Comparison of ENCODE assay signal across 8 mouse cellular contexts in genomic region chr11:54867049-54867385, GRCm38 (mm10). TPM values are rescaled to one million over a fixed set of nuclear protein-coding genes. Genes with fewer than 3 reads are reported as not detected.
DNase-seq lines count a peak whose midpoint lies in the region; ATAC-seq and TF ChIP-seq lines count a peak whose summit lies in the region.

No protein-coding gene starts in this region.

- TF ChIP-seq CTCF in CH12.LX (conservative IDR thresholded peaks at IDR 0.05 in 1 of 2, IDR thresholded peaks at IDR 0.05 in 1 of 2; ENCODE audit: low read depth in 2 of 2, low read length in 2 of 2): no peak

- peak; percentile 59 for ATAC-seq in erythroblast, adult 5-6 weeks (replicated peaks; ENCODE audit: low FRiP score, poor library complexity, severe bottlenecking)
- peak; percentile 50 for ATAC-seq in kidney, embryonic 16.5 days (ENCODE audit: low FRiP score, low TSS enrichment)
- ATAC-seq in megakaryocyte progenitor cell, adult 5-6 weeks (replicated peaks; ENCODE audit: poor library complexity): peak; percentile 50

- TF ChIP-seq EP300 in CH12.LX (IDR thresholded peaks at IDR 0.05; ENCODE audit: low read length): no peak

- intact Hi-C loops in left cerebral cortex, postnatal 36 days (cut with DNase I): loop anchor here (10.0 kb wide), 1 partner anchor 562 kb away; the partner anchor contains the start of gene Acsl6

- no peak for TF ChIP-seq RAD21 in CH12.LX (IDR thresholded peaks at IDR 0.05; ENCODE audit: low read depth, low read length)

- peak overlapping the region; percentile 99 for H3K9ac ChIP-seq in CH12.LX (ENCODE audit: insufficient read depth, low read depth)
- H3K9ac ChIP-seq in kidney, embryonic 16.5 days (replicated peaks; ENCODE audit: low read length): peak overlapping the region; percentile 98

- peaks cover 33% of the 10 kb centered on the region for H3K79me2 ChIP-seq in CH12.LX (replicated peaks; ENCODE audit: control insufficient read depth, extremely low read depth, insufficient read depth, poor library complexity, severe bottlenecking)

- in situ Hi-C loops in CH12.LX (cut with MboI; ENCODE audit: low pct_ligation_motif_present, low pct_unique_long_range_greater_than_20kb, low sequenced_read_pairs): loop anchor here (10.0 kb wide), 2 partner anchors 342 to 552 kb away; partner anchors contain the start of gene Rapgef6

- dilution Hi-C loops in CH12.LX (cut with MboI; ENCODE audit: extremely low pct_ligation_motif_present, extremely low pct_unique_long_range_greater_than_20kb, low sequenced_read_pairs): no loop called here

- peak overlapping the region; percentile 70 to 97 (median 91) for H3K4me3 ChIP-seq in CH12.LX (replicated peaks in 1 of 3; ENCODE audit: low read depth in 2 of 3, low read length in 2 of 3, poor library complexity in 1 of 3)
- H3K4me3 ChIP-seq in kidney, embryonic 16.5 days (ENCODE audit: low read length): peak overlapping the region; percentile 91

- peak overlapping the region; percentile 81; the same call in 1 of the 2 replicates for H3K27ac ChIP-seq in CH12.LX (ENCODE audit: insufficient read depth, low read depth)
- H3K27ac ChIP-seq in kidney, embryonic 16.5 days (ENCODE audit: low read length): peak overlapping the region; percentile 91

- under 1% methylated on average over 5 of the region's 5 CpGs for WGBS in kidney, embryonic 16.5 days

- H3K36me3 ChIP-seq in CH12.LX (replicated peaks in 1 of 2; ENCODE audit: control insufficient read depth in 1 of 2, insufficient read depth in 1 of 2, low read length in 1 of 2): peaks cover 24 to 40% of the 10 kb centered on the region in 2 experiments
- H3K36me3 ChIP-seq in kidney, embryonic 16.5 days (ENCODE audit: insufficient read depth, low read length): peaks cover 20% of the 10 kb centered on the region

- no peak for TF ChIP-seq POLR2A in CH12.LX (IDR thresholded peaks at IDR 0.05; ENCODE audit: low read depth, low read length)

- peak; percentile 21 to 31 for DNase-seq in frontal cortex, postnatal 36 days (ENCODE audit: low spot score in 2 of 2)
- DNase-seq in frontal cortex, postnatal 10 days (ENCODE audit: low spot score in 2 of 2): no peak
- DNase-seq in CH12.LX (ENCODE audit: extremely low read depth): peak; percentile 69
- no peak for DNase-seq in gastrocnemius, postnatal 4 days (ENCODE audit: low spot score in 2 of 2)
- DNase-seq in left cerebral cortex, postnatal 36 days (ENCODE audit: low spot score in 2 of 2): no peak

- H3K27me3 ChIP-seq in CH12.LX (replicated peaks): no peaks in the 10 kb centered on the region
- H3K27me3 ChIP-seq in kidney, embryonic 16.5 days (ENCODE audit: insufficient read depth, low read length): no peaks in the 10 kb centered on the region

- H3K4me1 ChIP-seq in CH12.LX (ENCODE audit: control insufficient read depth in 1 of 2, insufficient read depth in 2 of 2): peaks cover 7 to 42% of the 10 kb centered on the region in 2 experiments
- peaks cover 23% of the 10 kb centered on the region for H3K4me1 ChIP-seq in kidney, embryonic 16.5 days (ENCODE audit: insufficient read depth, low read length)

- peak overlapping the region; percentile 42; the same call in 1 of the 2 replicates for H3K4me2 ChIP-seq in CH12.LX (ENCODE audit: insufficient read depth, low read depth, poor library complexity, severe bottlenecking)
- peak overlapping the region; percentile 59 for H3K4me2 ChIP-seq in kidney, embryonic 16.5 days (replicated peaks; ENCODE audit: low read depth, low read length)

- H3K9me3 ChIP-seq in CH12.LX (replicated peaks; ENCODE audit: low read length): no peaks in the 10 kb centered on the region
- H3K9me3 ChIP-seq in kidney, embryonic 16.5 days (ENCODE audit: low read length): no peaks in the 10 kb centered on the region

TF ChIP-seq in CH12.LX, 34 proteins besides CTCF, POLR2A, EP300 and RAD21:
- TF ChIP-seq BHLHE40 (IDR thresholded peaks at IDR 0.05; ENCODE audit: low read depth, low read length): no peak
- TF ChIP-seq HCFC1 (IDR thresholded peaks at IDR 0.05; ENCODE audit: low read depth, low read length): 0 out of 2 replicates have a peak, but pooled peaks have one; percentile 15
- TF ChIP-seq TCF12 (IDR thresholded peaks at IDR 0.05; ENCODE audit: low read depth, low read length): no peak
- TF ChIP-seq MAZ (IDR thresholded peaks at IDR 0.05; ENCODE audit: low read depth, low read length): 0 out of 2 replicates have a peak, but pooled peaks have one; percentile 29

RNA-seq across cellular contexts. Expression of gene Hint1, which starts 0.8 kb away (rescaled TPM):
- total RNA-seq in CH12.LX (2012; rRNA removed) (1,034 and 1,097 TPM in 2 replicates), CH12.LX (2014; rRNA removed) (1,162 and 1,228 TPM in 2 replicates)
- polyA plus RNA-seq in CH12.LX (2012; ENCODE audit: insufficient read length, low read depth): 854 and 997 TPM in 2 replicates
- total RNA-seq in erythroblast, adult 5-6 weeks (2015; ENCODE audit: low replicate concordance): 97.0 and 122 TPM in 2 replicates
- 67.1 and 108 TPM in 2 replicates for total RNA-seq in erythroblast, adult 5-6 weeks (2017; ENCODE audit: low replicate concordance)
- 540 and 595 TPM in 2 replicates for polyA plus RNA-seq in kidney, embryonic 16.5 days (2015; fragmentation: Nextera tagmentation; extraction: Ambion mirVana)
- 458 and 490 TPM in 2 replicates for total RNA-seq in megakaryocyte progenitor cell, adult 5-6 weeks (2015)
- total RNA-seq in megakaryocyte progenitor cell, adult 5-6 weeks (2017): 506 and 582 TPM in 2 replicates
- 100 to 1,000 TPM; 291 TPM for total RNA-seq in gastrocnemius, postnatal 4 days (2021)
- total RNA-seq in left cerebral cortex, postnatal 36 days (2021): 100 to 1,000 TPM; 231 to 246 TPM

RNA-seq across cellular contexts. Expression of gene Lyrm7, which starts 6.3 kb away (rescaled TPM):
- 18.2 and 23.1 TPM in 2 replicates for total RNA-seq in CH12.LX (2012; rRNA removed)
- 15.5 and 18.6 TPM in 2 replicates for total RNA-seq in CH12.LX (2014; rRNA removed)
- polyA plus RNA-seq in CH12.LX (2012; ENCODE audit: insufficient read length, low read depth): 55.8 and 64.4 TPM in 2 replicates
- total RNA-seq in erythroblast, adult 5-6 weeks (2015; ENCODE audit: low replicate concordance): 1.9 and 5.0 TPM in 2 replicates
- total RNA-seq in erythroblast, adult 5-6 weeks (2017; ENCODE audit: low replicate concordance): 1.3 and 5.7 TPM in 2 replicates
- 6.3 and 9.2 TPM in 2 replicates for polyA plus RNA-seq in kidney, embryonic 16.5 days (2015; fragmentation: Nextera tagmentation; extraction: Ambion mirVana)
- 2.9 and 5.3 TPM in 2 replicates for total RNA-seq in megakaryocyte progenitor cell, adult 5-6 weeks (2015)
- total RNA-seq in megakaryocyte progenitor cell, adult 5-6 weeks (2017): 2.0 and 4.1 TPM in 2 replicates
- 10 to 100 TPM; 12.2 to 18.9 TPM for total RNA-seq in gastrocnemius, postnatal 4 days (2021)
- 10 to 100 TPM; 29.0 to 32.0 TPM for total RNA-seq in left cerebral cortex, postnatal 36 days (2021)

RNA-seq across cellular contexts. Expression of gene Gpx3, which starts 35.2 kb away (rescaled TPM):
- total RNA-seq in CH12.LX (2012; rRNA removed) (0.25 TPM in 1 of 2 replicates, not detected in the other), CH12.LX (2014; rRNA removed) (not detected in 2 replicates)
- polyA plus RNA-seq in CH12.LX (2012; ENCODE audit: insufficient read length, low read depth): 0.63 and 0.90 TPM in 2 replicates
- 20.9 and 32.1 TPM in 2 replicates for total RNA-seq in erythroblast, adult 5-6 weeks (2015; ENCODE audit: low replicate concordance)
- 0.84 and 1.8 TPM in 2 replicates for total RNA-seq in erythroblast, adult 5-6 weeks (2017; ENCODE audit: low replicate concordance)
- polyA plus RNA-seq in kidney, embryonic 16.5 days (2015; fragmentation: Nextera tagmentation; extraction: Ambion mirVana): 262 and 297 TPM in 2 replicates
- total RNA-seq in megakaryocyte progenitor cell, adult 5-6 weeks (2015): 29.9 and 42.3 TPM in 2 replicates
- total RNA-seq in megakaryocyte progenitor cell, adult 5-6 weeks (2017): 3.2 TPM in 2 replicates
- 10 to 100 TPM; 26.2 to 33.7 TPM for total RNA-seq in gastrocnemius, postnatal 4 days (2021)
- total RNA-seq in left cerebral cortex, postnatal 36 days (2021): 1 to 10 TPM; 7.9 to 8.9 TPM

Comparison
In these comparisons a context has a peak if more than half of its experiments do, and no peak if none do; other contexts are left out.
1. DNase-seq: peak in frontal cortex, postnatal 36 days (2 of 2) and CH12.LX (single experiment); none in frontal cortex, postnatal 10 days (0 of 2), gastrocnemius, postnatal 4 days (0 of 2) and left cerebral cortex, postnatal 36 days (0 of 2).
2. Peak in every context shown above with its lines, with median percentiles within 50 percentile points of each other: ATAC-seq.